Mouse (Mus musculus) splenic B cell, adult 2 months (primary cell): ENCODE data around the gene Pet100.

Experiments used
- DNase-seq: peaks from one replicate; pipeline ENCODE4 v3.0.0-alpha.2; 2011; ENCODE audit warnings: low read depth, low spot score
- H3K27me3 ChIP-seq: 2 replicates; pipeline ENCODE4 v1.6.1; 2012; ENCODE audit warnings: mild to moderate bottlenecking, low read length, moderate library complexity, mixed read lengths; ENCODE audit not compliant: control insufficient read depth, poor library complexity, insufficient read depth, severe bottlenecking
- H3K36me3 ChIP-seq: 2 replicates; pipeline ENCODE4 v1.6.1; 2012; ENCODE audit warnings: mild to moderate bottlenecking, low read length, moderate library complexity, mixed read lengths; ENCODE audit not compliant: control insufficient read depth, poor library complexity, insufficient read depth, severe bottlenecking

Gene Pet100

DNA sequence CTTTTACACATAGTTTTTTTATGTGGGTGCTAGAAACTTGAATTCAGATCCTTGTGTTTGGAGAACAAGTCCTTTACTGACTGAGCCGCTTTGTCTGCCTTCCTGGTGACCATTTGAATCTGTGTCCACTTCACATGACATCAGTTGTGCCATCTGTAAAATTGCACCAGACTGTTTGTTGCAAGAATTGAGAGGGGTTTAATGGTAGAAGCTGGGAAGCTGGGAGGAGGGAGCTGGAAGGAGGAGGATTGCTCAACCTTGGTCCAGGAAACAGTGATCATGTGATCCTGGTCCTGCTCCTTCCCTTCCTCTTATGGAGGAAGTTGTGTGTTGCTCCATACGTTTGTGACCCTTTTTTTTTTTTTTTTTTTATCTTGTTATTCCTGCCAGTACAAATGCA, 26.9 kb downstream of the Pet100 start:
- Histone ChIP-seq H3K27me3 (no peaks in the 10 kb centered on the region), H3K36me3 (no peaks in the 10 kb centered on the region)
- no peak for DNase-seq

DNA sequence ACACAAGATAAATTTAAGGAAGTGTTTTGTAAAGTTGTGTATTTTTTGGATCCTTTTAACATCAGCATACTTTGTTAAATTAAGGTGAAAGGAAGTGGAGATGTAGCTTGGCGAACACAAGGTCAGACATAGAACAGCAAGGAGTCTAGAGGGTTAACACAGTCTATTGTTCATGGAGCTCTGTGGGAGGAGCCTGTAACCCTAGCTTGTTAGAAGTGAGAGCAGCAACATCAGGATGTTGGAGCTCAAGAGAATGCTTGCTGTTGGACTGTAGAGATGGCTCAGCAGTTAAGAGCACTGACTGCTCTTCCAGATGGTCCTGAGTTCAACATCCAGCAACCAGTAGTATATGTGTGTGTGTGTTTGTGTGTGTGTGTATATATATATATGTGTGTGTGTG, 27.6 kb downstream of the Pet100 start:
- no peaks in the 10 kb centered on the region for H3K36me3 ChIP-seq
- no peaks in the 10 kb centered on the region for H3K27me3 ChIP-seq
- no peak for DNase-seq

DNA sequence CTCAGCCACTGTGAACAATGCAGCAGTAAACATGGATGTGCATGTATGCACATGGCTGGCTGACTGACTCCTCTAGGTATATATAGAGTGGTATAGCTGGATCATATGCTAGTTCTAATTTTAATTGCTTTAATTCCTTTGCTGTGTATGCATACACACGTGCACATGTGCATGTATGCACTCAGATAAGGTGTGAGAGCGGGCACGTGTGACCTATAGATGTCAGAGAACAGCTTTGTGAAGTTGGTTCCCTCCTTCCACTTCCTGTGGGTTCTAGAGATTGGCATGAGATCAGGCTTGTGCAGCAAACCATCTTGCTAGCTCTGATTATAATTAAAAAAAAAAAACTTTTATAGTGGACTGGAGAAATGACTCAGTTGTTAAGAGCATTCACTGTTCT, 31.5 kb downstream of the Pet100 start:
- DNase-seq: no peak
- H3K36me3 ChIP-seq: no peaks in the 10 kb centered on the region
- H3K27me3 ChIP-seq: no peaks in the 10 kb centered on the region

DNA sequence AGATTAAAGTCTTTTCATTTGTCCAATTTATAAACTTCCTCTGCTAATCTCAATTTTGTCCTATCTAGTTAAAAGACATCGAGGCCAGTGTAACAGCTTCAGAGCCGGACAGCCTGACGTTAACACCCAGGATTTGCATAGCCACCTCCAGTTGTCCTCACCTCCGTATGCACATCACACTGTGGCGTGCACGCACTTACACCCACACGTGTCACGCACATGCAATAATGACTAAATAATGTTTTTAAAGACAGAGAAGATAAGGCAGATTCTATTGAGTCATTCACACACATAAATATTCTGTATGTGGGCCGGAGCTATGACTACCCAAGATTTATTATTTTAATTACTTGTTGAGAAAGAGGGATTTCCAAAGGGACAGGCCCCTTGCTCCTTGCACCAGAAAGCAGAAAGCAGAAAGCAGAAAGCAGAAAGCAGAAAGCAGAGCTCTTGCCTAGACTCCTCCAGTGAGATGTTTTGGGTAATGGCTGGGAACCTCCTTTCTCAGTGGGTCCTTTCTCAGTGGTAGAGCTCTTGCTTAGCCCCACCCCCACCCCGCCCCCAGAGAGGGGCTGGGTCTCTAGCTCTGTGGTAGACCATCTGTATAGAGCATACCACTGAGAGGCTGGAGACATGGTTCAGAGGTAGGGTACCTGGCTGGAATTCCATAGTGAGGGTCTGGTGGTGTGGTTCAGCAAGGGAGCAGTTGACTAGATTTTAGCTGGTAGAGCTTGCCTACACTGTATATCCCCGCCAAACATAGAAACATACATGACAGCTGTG, 33.6 kb downstream of the Pet100 start:
- DNase-seq: no peak
- Histone ChIP-seq H3K27me3 (no peaks in the 10 kb centered on the region), H3K36me3 (no peaks in the 10 kb centered on the region)

DNA sequence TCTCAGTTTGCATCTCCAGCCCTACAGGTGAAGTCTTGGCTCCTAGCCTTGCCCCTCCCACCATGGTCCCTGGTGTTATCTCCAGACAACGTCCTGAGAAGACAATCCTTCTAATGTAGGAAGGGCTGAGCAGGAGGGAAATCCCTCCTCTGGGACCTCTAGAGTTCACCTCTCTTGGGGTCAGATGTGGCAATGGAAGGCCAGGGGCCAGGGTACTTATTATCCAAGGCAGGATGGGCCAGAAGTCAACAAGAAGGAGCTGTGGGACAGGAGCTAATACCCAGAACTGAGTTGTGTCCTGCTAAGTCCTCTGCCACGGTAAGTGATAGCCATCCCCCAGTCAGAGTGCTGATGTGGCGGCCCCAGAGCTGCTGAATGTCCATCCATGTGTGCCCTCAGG, 34.2 kb downstream of the Pet100 start, which contains the start of gene Retn:
Gene Retn (plus strand): TSS at position 245 of the 400 bp plus-strand sequence.
- no peaks in the 10 kb centered on the region for H3K36me3 ChIP-seq
- no peak for DNase-seq
- H3K27me3 ChIP-seq: no peaks in the 10 kb centered on the region

DNA sequence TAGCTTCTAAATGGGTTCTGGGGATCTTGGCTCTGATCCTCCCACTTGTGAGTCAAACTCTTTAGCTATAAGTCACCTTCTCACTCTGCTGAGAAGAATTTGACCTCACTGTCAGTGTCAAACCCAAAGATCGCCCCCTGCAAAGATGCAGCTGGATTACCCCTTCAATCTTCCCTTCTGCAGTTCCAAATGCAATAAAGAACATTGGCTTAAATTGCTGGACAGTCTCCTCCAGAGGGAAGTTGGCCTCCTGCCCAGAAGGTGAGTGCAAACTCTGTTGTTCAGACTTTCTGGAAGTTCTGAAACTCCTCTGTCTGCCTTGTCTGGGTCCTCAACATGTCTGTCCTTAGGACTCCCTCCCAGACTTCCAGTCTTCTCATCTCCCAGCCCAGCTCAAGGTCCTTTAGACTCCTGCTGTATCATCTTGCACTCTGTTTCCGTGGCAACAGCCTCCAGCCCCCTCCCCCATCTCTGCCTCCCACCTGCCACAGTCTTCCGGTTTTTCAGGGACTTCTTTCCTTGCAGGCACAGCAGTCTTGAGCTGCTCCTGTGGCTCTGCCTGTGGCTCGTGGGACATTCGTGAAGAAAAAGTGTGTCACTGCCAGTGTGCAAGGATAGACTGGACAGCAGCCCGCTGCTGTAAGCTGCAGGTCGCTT, 35.5 kb downstream of the Pet100 start:
- DNase-seq: no peak
- H3K27me3 ChIP-seq: no peaks in the 10 kb centered on the region
- H3K36me3 ChIP-seq: no peaks in the 10 kb centered on the region

DNA sequence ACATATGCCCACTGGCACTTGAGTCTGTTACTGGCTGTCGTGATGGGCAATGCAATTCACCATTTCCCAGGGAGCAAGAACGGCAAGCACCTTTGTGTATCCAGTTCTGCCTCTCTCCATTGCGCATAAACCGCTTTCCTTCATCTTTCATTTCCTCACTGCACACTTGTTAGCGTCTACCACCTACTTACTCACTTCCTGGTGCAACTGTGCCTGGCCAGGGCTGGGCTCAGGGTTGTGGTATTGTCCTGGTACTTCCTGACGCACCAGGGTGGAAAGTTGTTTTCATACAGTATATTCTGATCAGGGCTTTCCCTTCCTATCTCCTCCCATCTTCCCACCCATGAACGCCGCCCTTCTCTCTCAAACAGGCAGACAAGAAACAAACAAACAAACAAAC, 39.5 kb downstream of the Pet100 start:
- H3K27me3 ChIP-seq: no peaks in the 10 kb centered on the region
- peak; percentile 48 for DNase-seq

DNA sequence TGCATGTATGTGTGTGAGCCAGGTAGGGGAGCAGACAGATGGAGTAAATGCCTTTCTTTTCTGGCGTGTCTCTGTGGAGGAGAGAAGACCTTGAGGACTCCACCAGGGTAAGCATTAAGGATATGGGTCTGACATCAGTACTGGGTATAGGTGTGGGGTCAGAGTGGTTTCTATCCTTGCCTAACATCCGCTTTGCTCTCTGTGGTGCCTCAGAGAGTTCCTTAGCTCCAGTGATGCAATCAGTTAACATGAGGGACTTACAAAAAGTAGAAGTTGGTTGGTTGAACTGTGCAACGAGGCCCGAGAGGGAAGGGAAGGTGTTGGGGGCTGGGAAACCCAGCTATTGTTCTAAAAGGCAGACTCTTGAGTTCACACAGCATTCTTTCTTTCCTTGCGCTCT, 43.1 kb downstream of the Pet100 start:
- peak; percentile 63 for DNase-seq

More for the DNA sequence above, 39.5 kb downstream of the Pet100 start:
- no peaks in the 10 kb centered on the region for H3K36me3 ChIP-seq

DNA sequence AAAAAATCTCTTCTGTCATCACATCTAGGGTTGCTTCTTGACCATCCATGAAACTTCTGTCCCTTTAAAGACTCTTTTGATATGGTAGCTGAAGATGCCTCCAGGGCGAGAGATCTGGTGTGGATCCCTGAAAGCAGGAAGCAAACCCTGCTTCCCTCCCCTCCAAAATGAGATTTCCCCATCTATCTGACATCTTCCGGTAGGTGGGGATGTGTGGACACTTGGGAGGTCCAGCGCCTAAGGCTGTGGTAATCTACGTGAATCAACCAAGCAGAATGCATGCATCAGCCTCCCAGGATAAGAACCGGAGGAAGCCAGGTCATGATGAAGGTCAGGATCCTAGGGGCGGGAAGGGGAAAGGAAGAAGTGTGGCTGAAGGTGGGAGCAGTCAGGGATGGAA, 44.2 kb downstream of the Pet100 start, which contains the start of gene Mcemp1:
Gene Mcemp1 (plus strand): TSS at position 248 of the 400 bp plus-strand sequence.
- H3K27me3 ChIP-seq: no peaks in the 10 kb centered on the region
- no peaks in the 10 kb centered on the region for H3K36me3 ChIP-seq
- no peak for DNase-seq

More for the DNA sequence above, 43.1 kb downstream of the Pet100 start:
- Histone ChIP-seq H3K36me3 (no peaks in the 10 kb centered on the region), H3K27me3 (no peaks in the 10 kb centered on the region)

DNA sequence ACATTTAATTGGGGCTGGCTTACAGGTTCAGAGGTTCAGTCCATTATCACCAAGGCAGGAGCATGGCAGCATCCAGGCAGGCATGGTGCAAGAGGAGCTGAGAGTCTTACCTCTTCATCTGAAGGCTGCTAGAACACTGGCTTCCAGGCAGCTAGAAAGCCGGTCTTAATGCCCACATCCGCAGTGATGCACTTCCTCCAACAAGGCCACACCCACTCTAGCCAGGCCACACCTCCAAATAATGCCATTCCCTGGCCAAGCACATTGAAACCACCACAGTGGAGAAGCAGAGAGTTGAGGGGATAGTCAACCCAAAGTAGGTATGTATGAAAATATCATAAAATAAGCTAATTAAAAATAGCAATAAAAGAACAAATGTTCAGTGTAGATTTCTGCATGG, 49.0 kb downstream of the Pet100 start:
- peak; percentile 74 for DNase-seq
- H3K36me3 ChIP-seq: no peaks in the 10 kb centered on the region
- no peaks in the 10 kb centered on the region for H3K27me3 ChIP-seq

DNA sequence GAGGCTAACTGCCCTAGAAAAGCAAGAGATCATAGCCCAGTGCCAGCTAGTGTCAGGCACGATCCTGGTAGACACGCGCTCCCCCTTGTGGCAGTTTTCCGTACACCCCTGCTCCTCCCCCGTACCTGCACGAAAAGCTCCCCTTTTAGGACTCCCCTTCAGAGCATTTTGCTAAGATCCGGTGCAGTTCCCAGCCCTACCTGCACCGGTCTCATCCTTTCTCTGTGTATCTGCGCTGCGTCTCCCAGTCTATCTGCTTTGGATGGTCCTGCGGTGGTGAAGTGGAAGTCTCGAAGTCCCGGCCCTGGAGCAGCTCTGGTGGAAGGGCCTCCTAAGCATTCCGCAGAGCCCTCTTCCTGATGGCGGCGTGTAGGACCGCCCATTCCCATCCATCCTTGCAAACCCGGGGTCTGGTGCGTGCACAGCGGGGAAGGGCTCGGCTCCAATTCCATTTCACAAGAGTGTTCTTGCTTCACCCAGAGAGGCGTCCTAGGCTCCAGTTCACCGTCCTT, 50.7 kb downstream of the Pet100 start, which contains the start of gene Fcor:
Gene Fcor (minus strand): TSS at position 383 of the 512 bp plus-strand sequence.
- no peaks in the 10 kb centered on the region for H3K36me3 ChIP-seq
- DNase-seq: peak; percentile 93
- H3K27me3 ChIP-seq: no peaks in the 10 kb centered on the region

DNA sequence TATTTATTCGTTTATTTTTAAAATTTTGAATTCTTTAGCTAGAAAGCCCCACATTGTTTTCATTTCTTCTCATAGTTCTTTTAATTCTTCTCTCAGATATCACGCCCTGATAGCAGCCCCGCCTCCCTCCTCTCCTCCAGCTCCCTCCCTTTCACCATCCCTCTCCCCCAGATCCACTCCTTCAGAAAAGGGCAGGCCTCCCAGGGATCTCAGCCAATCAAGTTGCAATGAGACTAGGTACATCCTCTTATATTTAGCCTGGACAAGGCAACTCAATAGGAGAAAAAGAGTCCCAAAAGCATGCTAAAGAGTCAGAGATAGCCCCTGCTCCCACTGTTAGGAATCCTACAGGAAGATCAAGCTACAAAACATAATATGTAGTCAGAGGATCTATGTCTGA, 53.3 kb downstream of the Pet100 start:
- no peak for DNase-seq
- Histone ChIP-seq H3K27me3 (no peaks in the 10 kb centered on the region), H3K36me3 (peaks cover 5% of the 10 kb centered on the region)
